Mouse (Mus musculus): ENCODE data around the gene Ece1. TPM values are rescaled to one million over a fixed set of nuclear protein-coding genes. Genes with fewer than 3 reads are reported as not detected.

The Ece1 gene
- polyA plus RNA-seq, 1 experiment from 2014 or later = 9.1 TPM

DNA sequence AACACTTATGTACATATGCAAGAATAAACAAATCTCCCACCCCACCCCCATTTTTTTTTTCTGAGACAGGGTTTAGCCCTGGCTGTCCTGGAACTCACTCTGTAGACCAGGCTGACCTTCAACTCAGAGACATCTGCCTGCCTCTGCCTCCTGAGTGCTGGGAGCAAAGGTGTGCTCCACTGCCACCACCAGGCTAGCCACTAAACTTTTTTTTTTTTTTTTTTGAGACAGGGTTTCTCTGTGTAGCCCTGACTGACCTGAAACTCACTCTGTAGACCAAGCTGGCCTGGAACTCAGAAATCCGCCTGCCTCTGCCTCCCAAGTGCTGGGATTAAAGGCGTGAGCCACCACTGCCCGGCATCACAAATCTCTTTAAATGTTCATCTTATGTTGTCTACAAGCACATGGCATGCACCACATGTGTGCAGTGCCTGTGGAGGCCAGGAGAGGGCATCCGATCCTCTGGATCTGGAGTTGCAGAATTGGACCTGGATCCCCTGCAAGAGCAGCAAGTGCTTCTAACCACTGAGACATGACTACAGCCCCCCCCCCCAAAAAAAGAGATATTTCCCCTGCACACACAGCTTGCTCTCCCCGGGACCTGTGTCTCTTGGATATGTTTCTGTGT, 48.5 kb downstream of the Ece1 start:
- no peaks in the 10 kb centered on the region for H3K9me3 ChIP-seq (replicated peaks; ENCODE audit: control insufficient read depth, low read length)
- ATAC-seq (no peak), DNase-seq (ENCODE audit: low spot score) (no peak)
- H3K4me2 ChIP-seq (ENCODE audit: low read length) = no peak overlapping the region
- H3K27ac ChIP-seq (ENCODE audit: low read depth, low read length) = no peak overlapping the region
- H3K27me3 ChIP-seq (replicated peaks; ENCODE audit: control insufficient read depth, insufficient read depth, low read length) = no peaks in the 10 kb centered on the region
- peaks cover 11% of the 10 kb centered on the region for H3K4me1 ChIP-seq (ENCODE audit: control insufficient read depth, insufficient read depth, low read length)
- H3K36me3 ChIP-seq (ENCODE audit: control insufficient read depth, insufficient read depth, low read length) = no peaks in the 10 kb centered on the region
- H3K9ac ChIP-seq (ENCODE audit: low read length) = no peak overlapping the region
- WGBS = 97% methylated on average over 5 of the region's 5 CpGs
- no peak overlapping the region for H3K4me3 ChIP-seq (ENCODE audit: low read depth, low read length)

DNA sequence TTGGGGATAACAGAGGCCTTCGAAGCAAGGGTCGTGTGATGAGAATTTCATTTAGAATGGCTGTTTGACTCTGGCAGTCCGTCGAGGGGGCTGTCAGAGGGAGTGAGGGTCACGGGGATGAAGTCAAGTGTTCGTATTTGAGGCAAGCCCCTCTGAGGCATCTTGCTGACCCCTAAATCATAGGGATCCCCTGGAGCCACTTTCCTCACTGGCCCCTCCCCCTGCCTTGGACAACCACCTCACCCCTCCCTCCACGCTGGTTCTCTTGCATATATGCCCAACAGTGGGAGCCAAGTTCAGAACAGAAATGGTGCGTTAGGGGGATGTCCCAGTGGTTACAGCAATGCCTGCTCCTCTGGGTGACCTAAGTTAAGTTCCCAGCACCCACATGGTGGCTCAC, 49.6 kb downstream of the Ece1 start:
- Histone ChIP-seq H3K9me3 (replicated peaks; ENCODE audit: control insufficient read depth, low read length) (no peaks in the 10 kb centered on the region), H3K9ac (ENCODE audit: low read length) (no peak overlapping the region), H3K4me3 (ENCODE audit: low read depth, low read length) (no peak overlapping the region), H3K4me2 (ENCODE audit: low read length) (no peak overlapping the region), H3K27me3 (replicated peaks; ENCODE audit: control insufficient read depth, insufficient read depth, low read length) (no peaks in the 10 kb centered on the region), H3K4me1 (ENCODE audit: control insufficient read depth, insufficient read depth, low read length) (peaks cover 11% of the 10 kb centered on the region), H3K27ac (ENCODE audit: low read depth, low read length) (no peak overlapping the region), H3K36me3 (ENCODE audit: control insufficient read depth, insufficient read depth, low read length) (no peaks in the 10 kb centered on the region)
- 89% methylated on average over 8 of the region's 8 CpGs for WGBS
- no peak for ATAC-seq
- DNase-seq (ENCODE audit: low spot score) = no peak

DNA sequence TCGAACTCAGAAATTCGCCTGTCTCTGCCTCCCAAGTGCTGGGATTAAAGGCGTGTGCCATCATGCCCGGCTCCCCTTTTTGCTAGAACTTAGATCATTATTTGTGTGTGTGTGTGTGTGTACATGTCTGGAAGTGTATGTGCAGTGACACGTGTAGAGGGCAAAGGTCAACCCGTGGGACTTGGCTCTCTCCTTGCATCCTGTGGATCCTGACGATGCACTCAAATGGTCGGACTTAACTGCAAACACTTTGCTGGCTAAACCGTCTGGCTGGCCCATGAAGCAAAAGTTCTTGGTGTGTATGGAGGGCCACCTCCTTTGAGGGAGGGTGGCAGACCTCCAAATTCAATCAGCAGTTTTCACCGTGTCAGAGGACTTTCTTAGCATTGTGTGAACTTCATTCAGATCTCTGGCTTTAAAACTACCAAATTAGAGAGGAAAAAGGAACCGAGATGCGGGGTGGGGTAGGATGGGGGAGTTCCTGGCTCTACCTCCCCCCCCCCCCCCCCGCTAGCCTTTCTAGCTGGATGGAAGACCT, 50.8 kb downstream of the Ece1 start:
- H3K27me3 ChIP-seq (replicated peaks; ENCODE audit: control insufficient read depth, insufficient read depth, low read length) = no peaks in the 10 kb centered on the region
- peak; percentile 55 for DNase-seq (ENCODE audit: low spot score)
- ATAC-seq = peak; percentile 35; the same call in 1 of the 2 replicates
- no peaks in the 10 kb centered on the region for H3K9me3 ChIP-seq (replicated peaks; ENCODE audit: control insufficient read depth, low read length)
- peak overlapping the region; percentile 92 for H3K4me2 ChIP-seq (ENCODE audit: low read length)
- 47% methylated on average over 13 of the region's 13 CpGs for WGBS
- peak overlapping the region; percentile 60; the same call in 1 of the 2 replicates for H3K9ac ChIP-seq (ENCODE audit: low read length)
- no peaks in the 10 kb centered on the region for H3K36me3 ChIP-seq (ENCODE audit: control insufficient read depth, insufficient read depth, low read length)
- peak overlapping the region; percentile 41; the same call in 1 of the 2 replicates for H3K4me3 ChIP-seq (ENCODE audit: low read depth, low read length)
- no peak overlapping the region for H3K27ac ChIP-seq (ENCODE audit: low read depth, low read length)
- H3K4me1 ChIP-seq (ENCODE audit: control insufficient read depth, insufficient read depth, low read length) = peaks cover 19% of the 10 kb centered on the region

DNA sequence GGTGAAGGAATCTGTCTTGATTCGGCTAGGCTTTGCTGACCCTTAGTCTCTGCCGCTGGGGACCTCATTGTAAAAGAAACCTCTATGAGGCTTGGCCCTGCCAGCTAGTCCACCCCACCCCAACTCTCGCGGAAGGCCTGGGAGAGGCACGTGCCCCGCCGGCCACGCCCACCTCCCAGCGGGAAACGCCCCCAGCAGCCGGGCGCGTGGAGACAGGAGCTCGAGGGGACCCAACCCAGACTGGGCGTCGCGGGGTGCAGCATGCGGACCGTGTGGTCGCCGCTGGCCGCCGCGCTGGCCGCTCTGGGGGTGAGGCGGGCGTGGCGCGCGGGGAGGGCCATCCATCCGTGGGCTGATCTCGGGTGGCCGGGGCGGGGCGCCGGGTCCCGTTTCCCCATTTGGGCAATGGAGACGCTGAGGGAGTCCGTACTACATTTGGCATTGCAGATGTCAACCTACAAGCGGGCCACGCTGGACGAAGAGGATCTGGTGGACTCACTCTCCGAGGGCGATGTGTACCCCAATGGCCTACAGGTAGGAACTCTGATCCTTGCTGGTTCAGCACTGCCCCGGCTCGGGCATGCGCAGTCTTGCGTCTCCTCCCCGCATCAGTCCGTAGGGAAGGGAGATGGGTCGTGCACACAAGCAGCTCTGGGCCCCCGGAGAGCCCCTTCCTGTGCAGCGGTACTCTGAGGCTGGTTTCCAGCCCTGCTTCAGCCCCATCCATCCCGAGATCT, 51.5 kb downstream of the Ece1 start:
- H3K27me3 ChIP-seq (replicated peaks; ENCODE audit: control insufficient read depth, insufficient read depth, low read length) = no peaks in the 10 kb centered on the region
- ATAC-seq = peak; percentile 82
- H3K9ac ChIP-seq (ENCODE audit: low read length) = peak overlapping the region; percentile 60
- H3K4me3 ChIP-seq (ENCODE audit: low read depth, low read length) = peak overlapping the region; percentile 41
- DNase-seq (ENCODE audit: low spot score) = peak; percentile 77
- H3K36me3 ChIP-seq (ENCODE audit: control insufficient read depth, insufficient read depth, low read length) = no peaks in the 10 kb centered on the region
- H3K4me1 ChIP-seq (ENCODE audit: control insufficient read depth, insufficient read depth, low read length) = peaks cover 26% of the 10 kb centered on the region
- no peak overlapping the region for H3K27ac ChIP-seq (ENCODE audit: low read depth, low read length)
- under 1% methylated on average over 53 of the region's 54 CpGs for WGBS
- H3K9me3 ChIP-seq (replicated peaks; ENCODE audit: control insufficient read depth, low read length) = no peaks in the 10 kb centered on the region
- H3K4me2 ChIP-seq (ENCODE audit: low read length) = peak overlapping the region; percentile 92

DNA sequence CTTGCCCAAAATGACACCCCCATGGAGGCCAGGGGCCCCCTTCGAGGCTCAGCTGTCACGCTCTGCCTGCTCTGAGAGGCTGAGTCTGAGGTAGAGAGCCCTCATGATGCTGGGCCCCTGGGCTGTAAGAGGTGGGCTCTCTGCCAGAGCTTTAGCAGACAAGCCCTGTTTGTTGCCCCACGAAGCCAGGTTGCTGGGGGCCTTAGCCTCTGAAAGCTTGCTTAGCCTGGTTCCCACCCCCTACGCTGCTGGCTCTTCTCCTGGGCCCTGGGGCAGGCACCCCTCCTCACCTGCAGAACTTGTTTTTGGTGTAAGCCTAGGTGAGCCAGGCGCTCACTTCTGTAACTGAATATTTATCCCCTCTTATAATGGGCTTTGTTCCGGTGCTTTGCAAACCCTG, 55.6 kb downstream of the Ece1 start:
- Histone ChIP-seq H3K4me2 (ENCODE audit: low read length) (no peak overlapping the region), H3K27ac (ENCODE audit: low read depth, low read length) (no peak overlapping the region)

DNA sequence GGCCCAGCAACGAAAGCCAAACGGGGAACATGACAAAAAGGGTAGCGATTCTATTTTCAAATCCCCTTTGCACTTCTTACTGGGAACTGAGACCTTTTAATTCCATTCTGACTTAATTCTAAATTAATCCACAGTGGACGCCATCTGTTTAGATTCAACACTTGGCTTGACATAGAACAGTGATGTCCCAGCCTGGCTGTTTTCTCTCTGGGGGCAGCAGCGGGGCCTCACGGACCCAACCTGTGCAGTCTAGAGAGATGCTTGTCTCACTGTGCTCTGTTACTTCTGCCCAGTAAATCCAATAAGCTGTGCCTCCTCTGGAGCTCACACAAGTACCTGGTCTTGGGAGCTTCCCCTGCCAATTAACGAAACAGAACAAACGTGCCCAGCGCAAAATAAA, 56.5 kb downstream of the Ece1 start:
- no peak for ATAC-seq
- Histone ChIP-seq H3K27ac (ENCODE audit: low read depth, low read length) (no peak overlapping the region), H3K4me1 (ENCODE audit: control insufficient read depth, insufficient read depth, low read length) (peaks cover 36% of the 10 kb centered on the region), H3K4me3 (ENCODE audit: low read depth, low read length) (no peak overlapping the region), H3K4me2 (ENCODE audit: low read length) (no peak overlapping the region), H3K9me3 (replicated peaks; ENCODE audit: control insufficient read depth, low read length) (no peaks in the 10 kb centered on the region), H3K27me3 (replicated peaks; ENCODE audit: control insufficient read depth, insufficient read depth, low read length) (no peaks in the 10 kb centered on the region), H3K36me3 (ENCODE audit: control insufficient read depth, insufficient read depth, low read length) (no peaks in the 10 kb centered on the region), H3K9ac (ENCODE audit: low read length) (no peak overlapping the region)
- DNase-seq (ENCODE audit: low spot score) = peak; percentile 44
- WGBS = 45% methylated on average over 9 of the region's 9 CpGs

More for the DNA sequence above, 55.6 kb downstream of the Ece1 start:
- Histone ChIP-seq H3K4me1 (ENCODE audit: control insufficient read depth, insufficient read depth, low read length) (peaks cover 43% of the 10 kb centered on the region), H3K9me3 (replicated peaks; ENCODE audit: control insufficient read depth, low read length) (no peaks in the 10 kb centered on the region), H3K9ac (ENCODE audit: low read length) (no peak overlapping the region), H3K27me3 (replicated peaks; ENCODE audit: control insufficient read depth, insufficient read depth, low read length) (no peaks in the 10 kb centered on the region), H3K36me3 (ENCODE audit: control insufficient read depth, insufficient read depth, low read length) (no peaks in the 10 kb centered on the region), H3K4me3 (ENCODE audit: low read depth, low read length) (no peak overlapping the region)
- WGBS = 26% methylated on average over 6 of the region's 6 CpGs
- ATAC-seq = no peak
- peak; percentile 73 for DNase-seq (ENCODE audit: low spot score)

DNA sequence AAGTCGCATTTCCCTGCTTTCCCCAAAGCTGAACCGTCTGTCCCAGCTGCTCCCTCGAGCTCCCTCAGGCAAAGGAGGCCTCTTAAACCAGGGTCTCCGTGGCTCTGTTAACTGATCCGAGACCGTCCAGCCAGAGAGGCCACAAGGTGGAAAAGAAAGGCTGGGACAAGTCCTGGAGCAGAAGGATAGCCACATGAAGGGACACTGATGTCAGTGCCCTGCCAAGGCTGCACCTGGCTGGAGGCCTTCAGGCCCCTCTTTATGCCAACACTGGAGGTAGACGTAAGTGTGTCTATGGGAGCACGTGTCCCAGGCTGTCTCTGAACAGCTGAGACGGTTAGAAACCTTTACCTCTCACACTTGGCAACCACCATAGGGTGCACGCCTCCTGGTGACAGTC, 57.1 kb downstream of the Ece1 start:
- no peak for ATAC-seq
- Histone ChIP-seq H3K27ac (ENCODE audit: low read depth, low read length) (no peak overlapping the region), H3K27me3 (replicated peaks; ENCODE audit: control insufficient read depth, insufficient read depth, low read length) (no peaks in the 10 kb centered on the region), H3K4me1 (ENCODE audit: control insufficient read depth, insufficient read depth, low read length) (peaks cover 31% of the 10 kb centered on the region), H3K4me2 (ENCODE audit: low read length) (no peak overlapping the region), H3K9ac (ENCODE audit: low read length) (no peak overlapping the region), H3K36me3 (ENCODE audit: control insufficient read depth, insufficient read depth, low read length) (no peaks in the 10 kb centered on the region), H3K4me3 (ENCODE audit: low read depth, low read length) (no peak overlapping the region), H3K9me3 (replicated peaks; ENCODE audit: control insufficient read depth, low read length) (no peaks in the 10 kb centered on the region)
- DNase-seq (ENCODE audit: low spot score) = no peak
- 58% methylated on average over 10 of the region's 10 CpGs for WGBS

DNA sequence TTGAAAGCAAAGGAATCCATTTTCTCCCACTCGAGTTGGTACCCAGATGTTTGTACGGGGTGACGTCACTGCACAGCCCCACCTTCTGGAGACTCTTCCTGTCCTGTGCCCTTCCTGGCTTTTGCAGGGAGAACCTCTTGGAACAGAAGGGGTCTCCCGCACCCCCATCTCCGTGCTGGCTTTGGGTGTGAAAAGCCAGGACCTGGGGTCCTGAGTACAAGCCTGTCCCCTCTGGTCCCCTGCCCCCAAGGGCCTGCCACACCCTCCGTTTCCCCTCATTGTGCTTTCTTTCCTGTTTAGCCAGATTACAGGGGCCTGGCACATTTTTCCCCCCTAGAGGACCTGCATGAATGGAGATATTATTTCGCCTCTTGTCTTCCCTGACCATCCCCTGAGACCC, 58.0 kb downstream of the Ece1 start:
- 42% methylated on average over 7 of the region's 7 CpGs for whole genome bisulfite sequencing
- Histone ChIP-seq H3K27me3 (replicated peaks; ENCODE audit: control insufficient read depth, insufficient read depth, low read length) (no peaks in the 10 kb centered on the region), H3K4me3 (ENCODE audit: low read depth, low read length) (no peak overlapping the region), H3K9ac (ENCODE audit: low read length) (no peak overlapping the region), H3K4me2 (ENCODE audit: low read length) (no peak overlapping the region), H3K36me3 (ENCODE audit: control insufficient read depth, insufficient read depth, low read length) (no peaks in the 10 kb centered on the region), H3K4me1 (ENCODE audit: control insufficient read depth, insufficient read depth, low read length) (peaks cover 34% of the 10 kb centered on the region), H3K9me3 (replicated peaks; ENCODE audit: control insufficient read depth, low read length) (no peaks in the 10 kb centered on the region), H3K27ac (ENCODE audit: low read depth, low read length) (peak overlapping the region; percentile 17; the same call in 1 of the 2 replicates)
- ATAC-seq = no peak
- DNase-seq (ENCODE audit: low spot score) = no peak

DNA sequence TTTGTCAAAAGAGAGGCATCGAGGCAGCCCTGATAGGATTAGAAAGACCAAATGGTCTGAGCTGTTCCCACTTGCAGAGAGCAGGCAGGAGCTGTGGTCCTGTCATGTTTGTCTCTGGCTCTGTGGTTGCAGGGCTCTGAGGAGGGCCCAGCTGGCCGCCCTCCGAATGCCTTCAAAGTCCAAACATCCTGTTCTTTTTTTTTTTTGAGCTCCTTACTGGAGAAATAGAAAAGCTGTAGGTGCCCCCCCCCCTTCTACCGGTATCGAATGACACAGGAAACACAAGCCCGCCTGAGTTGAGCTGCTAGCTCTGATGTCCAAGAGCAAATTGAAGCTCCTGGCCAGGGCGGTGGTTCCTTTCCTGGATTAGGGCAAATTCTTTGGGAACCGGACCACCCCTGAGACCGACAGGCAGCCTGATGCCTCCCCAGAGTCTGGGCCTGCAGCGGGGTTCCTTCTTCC, 58.5 kb downstream of the Ece1 start:
- no peak overlapping the region for H3K4me2 ChIP-seq (ENCODE audit: low read length)
- H3K4me3 ChIP-seq (ENCODE audit: low read depth, low read length) = no peak overlapping the region

More for the DNA sequence above, 58.5 kb downstream of the Ece1 start:
- ATAC-seq (no peak), DNase-seq (ENCODE audit: low spot score) (no peak)
- WGBS = 15% methylated on average over 10 of the region's 10 CpGs
- Histone ChIP-seq H3K4me1 (ENCODE audit: control insufficient read depth, insufficient read depth, low read length) (peaks cover 34% of the 10 kb centered on the region), H3K9me3 (replicated peaks; ENCODE audit: control insufficient read depth, low read length) (no peaks in the 10 kb centered on the region), H3K27ac (ENCODE audit: low read depth, low read length) (peak overlapping the region; percentile 17; the same call in 1 of the 2 replicates), H3K9ac (ENCODE audit: low read length) (peak overlapping the region; percentile 37; the same call in 1 of the 2 replicates), H3K27me3 (replicated peaks; ENCODE audit: control insufficient read depth, insufficient read depth, low read length) (no peaks in the 10 kb centered on the region), H3K36me3 (ENCODE audit: control insufficient read depth, insufficient read depth, low read length) (no peaks in the 10 kb centered on the region)

Data from forebrain, embryonic 14.5 days (tissue).